Mouse (Mus musculus) lung, embryonic 15.5 days (tissue): ENCODE data around the gene Amy2a4. TPM values are rescaled to one million over a fixed set of nuclear protein-coding genes. Genes with fewer than 3 reads are reported as not detected.
"Not testable (repeated sequence)": the region's sequence is repeated elsewhere in the genome, so short reads cannot be mapped to it uniquely, and the experiment has no call there.

Experiments used
- ATAC-seq: fragments of 200-750 bp; cut with Nextera tagmentation; 2 replicates; pipeline ENCODE4 v1.8.0; 2017; ENCODE audit warnings: moderate number of reproducible peaks, borderline replicate concordance; ENCODE audit not compliant: low FRiP score, low TSS enrichment; ENCODE audit errors: extremely low read depth
- H3K27ac ChIP-seq: fragments of 300-500 bp; sonication (generic); 2 replicates; pipeline ENCODE4 v1.5.1; 2015; ENCODE audit warnings: moderate library complexity, mild to moderate bottlenecking, inconsistent platforms
- H3K27me3 ChIP-seq: fragments of 300-500 bp; sonication (generic); 2 replicates; pipeline ENCODE4 v1.6.1; 2015; ENCODE audit warnings: inconsistent platforms
- H3K36me3 ChIP-seq: fragments of 300-500 bp; sonication (generic); 2 replicates; pipeline ENCODE4 v1.6.1; 2015; ENCODE audit warnings: inconsistent platforms
- H3K4me1 ChIP-seq: fragments of 300-500 bp; sonication (generic); 2 replicates; pipeline ENCODE4 v1.6.1; 2015; ENCODE audit warnings: inconsistent platforms
- H3K4me2 ChIP-seq: fragments of 300-500 bp; sonication (generic); 2 replicates; pipeline ENCODE4 v1.6.1; 2015; ENCODE audit warnings: inconsistent platforms, mild to moderate bottlenecking, moderate library complexity
- H3K4me3 ChIP-seq: fragments of 300-500 bp; sonication (generic); 2 replicates; pipeline ENCODE4 v1.5.1; 2015; ENCODE audit warnings: mild to moderate bottlenecking, inconsistent platforms
- H3K9ac ChIP-seq: fragments of 300-500 bp; sonication (generic); 2 replicates; pipeline ENCODE4 v1.6.1; 2015; ENCODE audit warnings: inconsistent platforms
- H3K9me3 ChIP-seq: fragments of 300-500 bp; sonication (generic); 2 replicates; pipeline ENCODE4 v1.6.1; 2016; ENCODE audit warnings: inconsistent platforms
- WGBS: fragments of 180-500 bp; shearing (Covaris S2); methylation state at CpG from one replicate; pipeline ENCODE4 v1.1.7; 2015; 5-methylcytosine and 5-hydroxymethylcytosine counted together
- polyA plus RNA-seq: library from polyadenylated mRNA; unstranded; fragments of >200 nt; fragmentation: Nextera tagmentation; extraction: Ambion mirVana; gene quantifications from 2 replicates; pipeline ENCODE4 v1.2.1, GENCODE M21; 2015

Gene Amy2a4
- 2.6 TPM in 1 of 2 replicates, not detected in the other for polyA plus RNA-seq

- H3K4me3 ChIP-seq, H3K4me2 ChIP-seq, H3K4me1 ChIP-seq, H3K27ac ChIP-seq, H3K27me3 ChIP-seq, H3K9ac ChIP-seq, ATAC-seq, H3K36me3 ChIP-seq, H3K9me3 ChIP-seq: not testable (repeated sequence)
- WGBS: no CpG with 5 or more reads among the region's 4 CpGs
Measured at GRCm38 (mm10) chr3:113291349-113291748, at the start of gene Amy2a4. Amy2a4 (minus strand) TSS chr3:113291449.

- not testable (repeated sequence) for H3K9me3 ChIP-seq, H3K4me2 ChIP-seq, H3K4me3 ChIP-seq, H3K27me3 ChIP-seq, H3K27ac ChIP-seq, H3K9ac ChIP-seq, ATAC-seq, H3K36me3 ChIP-seq, H3K4me1 ChIP-seq
- WGBS: no CpG with 5 or more reads among the region's 4 CpGs
Measured at GRCm38 (mm10) chr3:113323952-113324351, 32.7 kb upstream of the Amy2a4 start, which contains the start of gene Amy2a3. Amy2a3 (minus strand) TSS chr3:113324052.

GRCm38 (mm10) chr3:113312937-113313336, 21.7 kb upstream of the Amy2a4 start:
- not testable (repeated sequence) for H3K9ac ChIP-seq, H3K27me3 ChIP-seq, H3K27ac ChIP-seq, H3K4me1 ChIP-seq, H3K9me3 ChIP-seq, H3K4me3 ChIP-seq, H3K4me2 ChIP-seq, H3K36me3 ChIP-seq
- WGBS: no CpG with 5 or more reads among the region's 3 CpGs
- 0 out of 2 replicates have a peak, but pooled peaks have one; percentile 35 for ATAC-seq

GRCm38 (mm10) chr3:113280285-113280684, 11.0 kb downstream of the Amy2a4 start:
- not testable (repeated sequence) for H3K27me3 ChIP-seq, H3K9ac ChIP-seq, ATAC-seq, H3K36me3 ChIP-seq, H3K4me3 ChIP-seq, H3K9me3 ChIP-seq, H3K4me1 ChIP-seq, H3K27ac ChIP-seq, H3K4me2 ChIP-seq

GRCm38 (mm10) chr3:113279586-113279985, 11.7 kb downstream of the Amy2a4 start:
- not testable (repeated sequence) for H3K27me3 ChIP-seq, H3K4me2 ChIP-seq, H3K4me1 ChIP-seq, H3K27ac ChIP-seq, H3K36me3 ChIP-seq, H3K9ac ChIP-seq, ATAC-seq, H3K4me3 ChIP-seq, H3K9me3 ChIP-seq

- not testable (repeated sequence) for ATAC-seq
Measured at GRCm38 (mm10) chr3:113258737-113259136, 32.5 kb downstream of the Amy2a4 start, which contains the start of gene Amy2a5. Amy2a5 (minus strand) TSS chr3:113258837.

More at GRCm38 (mm10) chr3:113258737-113259136, 32.5 kb downstream of the Amy2a4 start, which contains the start of gene Amy2a5:
- H3K4me3 ChIP-seq, H3K36me3 ChIP-seq, H3K27me3 ChIP-seq, H3K9me3 ChIP-seq, H3K4me1 ChIP-seq, H3K27ac ChIP-seq, H3K4me2 ChIP-seq, H3K9ac ChIP-seq: not testable (repeated sequence)
- WGBS: no CpG with 5 or more reads among the region's 4 CpGs

Other genes starting within 250 kb of the Amy2a4 start
- 0.05 and 0.44 TPM in 2 replicates for gene Amy2a5, start 32.6 kb downstream of the Amy2a4 start, polyA plus RNA-seq
- 2.6 TPM in 1 of 2 replicates, not detected in the other for gene Amy2a3, start 32.6 kb upstream of the Amy2a4 start, polyA plus RNA-seq
- gene Amy2a2, start 65.2 kb upstream of the Amy2a4 start, polyA plus RNA-seq: 2.6 TPM in 1 of 2 replicates, not detected in the other
- gene Amy2a1, start 241.0 kb upstream of the Amy2a4 start, polyA plus RNA-seq: 0.17 and 12.3 TPM in 2 replicates